Mouse (Mus musculus): Measurements from ENCODE around the gene Foxc2. TPM values are rescaled to one million over a fixed set of nuclear protein-coding genes. Genes with fewer than 3 reads are reported as not detected.

The Foxc2 gene
- total RNA-seq, 2 experiments from 2014 or later: not detected

- no peak for ATAC-seq (replicated peaks; ENCODE audit: poor library complexity)
Observed at GRCm38 (mm10) chr8:121085561-121085960, 30.4 kb upstream of the Foxc2 start.

GRCm38 (mm10) chr8:121086004-121086900, 29.7 kb upstream of the Foxc2 start:
- no peak for ATAC-seq (replicated peaks; ENCODE audit: poor library complexity)

GRCm38 (mm10) chr8:121088281-121088680, 27.7 kb upstream of the Foxc2 start:
- ATAC-seq (replicated peaks; ENCODE audit: poor library complexity): no peak

- no peak for ATAC-seq (replicated peaks; ENCODE audit: poor library complexity)
Observed at GRCm38 (mm10) chr8:121088871-121089630, 26.9 kb upstream of the Foxc2 start.

GRCm38 (mm10) chr8:121089631-121090380, 26.2 kb upstream of the Foxc2 start:
- ATAC-seq (replicated peaks; ENCODE audit: poor library complexity): no peak

- no peak for ATAC-seq (replicated peaks; ENCODE audit: poor library complexity)
Observed at GRCm38 (mm10) chr8:121090716-121091115, 25.3 kb upstream of the Foxc2 start.

GRCm38 (mm10) chr8:121092141-121092540, 23.8 kb upstream of the Foxc2 start:
- no peak for ATAC-seq (replicated peaks; ENCODE audit: poor library complexity)

GRCm38 (mm10) chr8:121092627-121093026, 23.3 kb upstream of the Foxc2 start:
- peak; percentile 89 for ATAC-seq (replicated peaks; ENCODE audit: poor library complexity)

- ATAC-seq (replicated peaks; ENCODE audit: poor library complexity): no peak
Observed at GRCm38 (mm10) chr8:121093496-121093895, 22.5 kb upstream of the Foxc2 start.

- ATAC-seq (replicated peaks; ENCODE audit: poor library complexity): peak; percentile 66
Observed at GRCm38 (mm10) chr8:121104049-121104818, 11.7 kb upstream of the Foxc2 start.

GRCm38 (mm10) chr8:121107668-121108656, 8.0 kb upstream of the Foxc2 start, which contains the start of gene Mthfsd:
Mthfsd (minus strand) TSS chr8:121108392.
- ATAC-seq (replicated peaks; ENCODE audit: poor library complexity): peak; percentile 87

GRCm38 (mm10) chr8:121108657-121109056, 7.3 kb upstream of the Foxc2 start:
- no peak for ATAC-seq (replicated peaks; ENCODE audit: poor library complexity)

GRCm38 (mm10) chr8:121111145-121111907, 4.6 kb upstream of the Foxc2 start:
- ATAC-seq (replicated peaks; ENCODE audit: poor library complexity): no peak

- ATAC-seq (replicated peaks; ENCODE audit: poor library complexity): peak; percentile 95
Observed at GRCm38 (mm10) chr8:121113261-121113660, 2.7 kb upstream of the Foxc2 start.

GRCm38 (mm10) chr8:121115136-121115535, 835 bp upstream of the Foxc2 start:
- ATAC-seq (replicated peaks; ENCODE audit: poor library complexity): no peak

GRCm38 (mm10) chr8:121116591-121117185, 717 bp downstream of the Foxc2 start:
- no peak for ATAC-seq (replicated peaks; ENCODE audit: poor library complexity)

- ATAC-seq (replicated peaks; ENCODE audit: poor library complexity): no peak
Observed at GRCm38 (mm10) chr8:121117186-121117651, 1.2 kb downstream of the Foxc2 start.

GRCm38 (mm10) chr8:121117906-121118305, 1.9 kb downstream of the Foxc2 start:
- ATAC-seq (replicated peaks; ENCODE audit: poor library complexity): no peak
